Mouse (Mus musculus): ENCODE data around the gene Fam174a.

Fam174a gene

DNA sequence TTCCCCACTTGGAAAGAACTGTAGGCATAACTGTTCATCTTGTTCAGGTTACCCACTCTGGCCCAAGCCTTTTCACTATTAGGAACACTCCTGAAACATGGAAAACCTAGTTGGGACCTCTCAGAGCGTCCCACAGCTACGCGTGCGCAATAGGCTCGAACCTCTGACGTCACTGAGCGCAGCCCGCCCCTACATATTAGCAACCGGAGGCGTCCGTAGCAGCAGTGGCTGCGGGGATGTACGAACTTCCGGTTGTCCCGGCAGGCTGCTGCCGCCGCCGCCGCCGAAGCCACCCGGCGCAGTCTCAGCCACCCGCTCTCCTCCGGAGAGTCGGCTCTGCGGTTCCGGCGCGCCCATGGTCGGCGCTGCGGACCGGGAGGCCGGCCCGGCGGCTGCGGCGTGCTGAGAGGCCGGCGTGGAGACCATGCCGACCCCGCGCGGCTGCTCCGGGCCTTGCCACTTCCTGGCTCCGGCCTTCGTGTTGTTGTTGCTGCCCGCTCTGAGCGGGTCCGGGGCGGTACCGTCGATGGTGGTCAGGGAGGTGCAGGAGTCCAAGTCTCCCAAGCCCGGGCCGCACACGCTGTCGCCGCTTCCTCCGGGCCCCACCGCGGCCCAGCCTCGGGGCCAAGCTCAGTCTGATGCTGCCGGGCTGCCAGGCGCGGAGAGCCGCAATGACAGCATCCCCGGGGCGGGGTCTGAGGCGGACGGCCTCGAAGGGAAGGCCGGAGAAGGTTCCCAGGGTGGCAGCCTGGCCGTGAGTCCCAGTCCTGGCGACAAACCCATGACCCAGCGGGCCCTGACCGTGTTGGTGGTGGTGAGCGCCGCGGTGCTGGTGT, at the start of gene Fam174a:
Fam174a (plus strand) TSS at position 231 of the 836 bp plus-strand sequence.
- peak; percentile 81 for DNase-seq (ENCODE audit: low read depth)

DNA sequence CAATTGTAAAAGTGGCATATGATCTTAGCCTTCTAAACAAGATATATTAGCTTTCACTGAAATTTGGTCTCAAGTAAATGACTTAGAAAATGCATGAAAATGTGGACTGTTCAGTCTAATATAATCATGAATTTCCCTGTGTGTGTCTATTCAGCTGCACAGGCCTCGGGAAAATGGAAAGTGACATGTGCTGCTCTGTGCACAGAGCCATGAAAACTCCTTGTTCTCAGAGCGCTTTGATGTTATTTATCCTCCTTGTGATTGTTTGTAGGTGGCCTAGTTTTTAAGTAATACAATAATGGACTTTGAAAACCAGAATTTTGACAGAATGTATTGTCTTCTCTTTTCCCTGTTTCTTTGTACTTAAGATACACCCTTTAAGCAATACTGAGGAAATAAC, 49.6 kb upstream of the Fam174a start:
- DNase-seq (ENCODE audit: low read depth), result no peak

DNA sequence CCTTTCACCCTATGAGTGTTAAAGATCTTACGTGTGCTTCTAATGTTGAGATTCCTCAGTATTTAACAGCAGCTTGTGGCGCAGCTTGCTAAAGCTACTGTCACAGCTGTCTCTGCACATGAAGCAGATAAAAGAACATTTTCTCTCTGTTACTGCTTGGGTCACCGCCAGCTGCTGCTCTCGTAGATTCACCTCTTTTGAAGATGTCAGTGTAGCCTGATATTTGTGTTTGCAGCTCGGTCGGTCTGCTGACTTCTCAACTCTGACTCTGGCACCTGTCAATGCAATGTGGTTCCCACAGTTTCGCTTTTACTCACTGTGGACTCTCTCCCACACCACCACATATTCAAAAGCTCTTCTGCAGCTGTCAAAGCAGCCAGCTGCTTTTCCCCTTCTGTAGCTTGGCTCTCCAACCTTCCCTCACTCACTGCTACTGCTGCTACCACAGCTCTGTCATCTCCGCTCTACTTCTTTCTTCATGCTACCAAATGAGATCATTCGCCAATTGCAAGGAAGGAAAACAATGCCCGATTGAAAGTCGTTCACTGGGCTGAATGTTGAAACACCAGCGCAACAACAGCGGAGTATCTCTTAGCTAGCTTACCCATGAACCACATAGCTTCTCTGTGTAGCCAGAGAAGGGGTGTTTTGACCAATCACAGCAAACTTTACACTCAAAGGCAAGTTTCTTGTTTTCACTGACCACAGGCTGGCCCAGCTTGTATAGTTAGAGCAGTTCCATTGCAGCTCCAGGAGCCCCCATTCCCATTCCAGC, 45.3 kb upstream of the Fam174a start:
- no peak for DNase-seq (ENCODE audit: low read depth)

DNA sequence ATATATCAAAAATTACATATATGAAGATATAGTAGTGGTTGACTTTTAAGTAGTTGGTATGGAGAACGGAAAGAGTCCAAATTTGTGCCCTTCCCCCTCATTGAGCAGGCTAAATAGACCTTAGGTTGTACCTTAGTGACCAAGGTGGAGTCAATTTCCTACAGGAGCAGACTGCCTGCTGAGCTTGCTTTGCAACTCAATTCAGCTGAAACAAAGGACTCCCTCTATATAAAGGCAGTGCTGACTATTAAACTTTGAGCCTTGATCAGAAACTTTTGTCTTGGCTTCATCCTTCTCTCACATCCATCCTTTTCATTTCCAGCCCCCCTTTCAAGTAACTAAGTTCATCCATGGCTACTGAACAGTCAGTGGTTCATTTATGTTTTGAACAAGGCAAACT, 40.1 kb upstream of the Fam174a start:
- DNase-seq (ENCODE audit: low read depth), result no peak

DNA sequence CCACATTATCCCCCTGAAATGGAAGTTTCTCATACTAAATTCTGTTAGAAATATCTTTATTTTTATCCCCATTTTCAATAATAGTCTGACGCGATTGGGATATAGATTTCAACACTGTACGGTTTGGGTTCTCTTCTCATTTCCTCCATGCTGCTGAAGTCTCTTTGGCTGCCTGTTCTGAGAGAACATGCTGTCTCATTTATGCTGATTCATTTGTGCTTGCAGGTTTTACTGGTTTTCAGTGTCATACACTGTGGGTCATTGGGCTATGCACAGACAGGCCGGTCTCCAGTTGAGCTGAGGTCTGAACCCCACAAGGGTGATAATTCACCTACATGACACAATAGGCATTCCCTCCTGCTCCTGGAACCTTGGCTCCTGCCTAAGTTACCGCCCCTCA, 5.1 kb upstream of the Fam174a start:
- no peak for DNase-seq (ENCODE audit: low read depth)

DNA sequence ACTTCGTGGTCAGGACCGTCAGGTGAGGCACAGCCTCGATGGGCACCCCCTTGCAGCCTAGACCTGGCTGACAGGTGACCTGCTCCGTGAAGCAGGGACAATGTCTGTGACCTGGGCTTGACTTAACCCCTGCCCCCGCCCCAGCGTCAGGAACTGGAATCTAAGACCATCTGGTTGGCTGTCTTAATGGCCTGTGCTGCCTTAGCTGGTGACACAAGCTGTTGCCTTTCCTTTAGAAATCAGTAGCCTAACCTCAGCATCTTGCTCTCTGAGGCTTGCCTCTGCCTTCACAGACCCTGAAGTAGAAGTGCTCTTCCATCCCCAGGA, 769 bp downstream of the Fam174a start:
- peak; percentile 20 for DNase-seq (ENCODE audit: low read depth)

DNA sequence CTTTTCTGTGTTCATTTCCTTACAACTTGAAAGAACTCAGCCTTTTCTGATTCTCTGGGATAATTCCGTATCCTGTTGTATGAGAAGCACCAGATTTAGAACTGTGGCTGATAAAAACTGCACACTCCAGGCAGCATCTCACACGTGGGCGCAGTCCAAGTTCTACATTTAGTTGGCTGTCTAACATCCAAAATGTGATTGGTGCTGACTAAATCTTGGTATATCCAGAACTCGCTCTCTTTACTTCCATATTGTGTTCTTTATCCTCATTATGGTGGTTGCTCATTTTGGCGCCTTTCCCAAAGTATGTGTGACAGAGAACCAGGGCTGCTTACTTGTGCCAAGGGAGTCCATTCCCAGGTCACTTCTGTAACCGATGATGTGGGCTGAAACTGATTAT, 2.6 kb downstream of the Fam174a start:
- DNase-seq (ENCODE audit: low read depth), result no peak

DNA sequence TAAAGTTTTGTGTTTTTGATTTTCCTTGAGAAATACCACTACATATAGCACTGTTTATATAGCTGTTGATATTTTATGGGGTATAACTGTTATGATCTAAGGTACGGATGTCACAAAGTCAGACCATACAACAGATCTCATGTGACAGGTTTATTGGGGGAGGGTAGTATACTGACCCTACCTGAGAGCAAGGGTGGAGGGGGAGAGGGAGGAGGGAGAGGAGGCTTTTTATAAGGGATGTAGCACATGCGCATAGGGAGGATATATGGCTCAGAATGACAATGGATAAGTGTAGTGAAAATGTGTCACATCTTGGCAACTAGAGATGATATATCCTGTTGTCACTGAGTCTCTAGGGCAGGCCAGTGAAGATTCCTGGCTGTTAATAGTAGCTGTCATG, 8.8 kb downstream of the Fam174a start:
- DNase-seq (ENCODE audit: low read depth), result no peak

DNA sequence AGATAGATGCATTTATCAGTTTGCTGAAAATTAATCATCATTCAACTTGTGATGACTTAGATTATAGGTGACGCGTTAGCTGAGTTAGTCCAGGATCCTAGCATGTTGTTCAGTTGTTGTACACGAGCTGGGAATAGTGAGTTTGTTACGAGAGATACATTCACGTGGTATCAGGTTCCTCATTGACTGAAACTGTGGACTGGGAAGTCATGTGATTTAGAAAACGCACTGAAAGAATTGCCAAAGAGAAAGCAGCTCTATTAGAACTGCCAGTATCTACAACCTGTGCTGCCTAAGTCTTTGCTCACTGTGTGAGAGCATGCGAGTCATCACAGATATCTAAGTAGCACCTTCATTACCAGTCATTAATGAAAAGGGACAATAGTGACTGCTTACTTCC, 9.6 kb downstream of the Fam174a start:
- no peak for DNase-seq (ENCODE audit: low read depth)

DNA sequence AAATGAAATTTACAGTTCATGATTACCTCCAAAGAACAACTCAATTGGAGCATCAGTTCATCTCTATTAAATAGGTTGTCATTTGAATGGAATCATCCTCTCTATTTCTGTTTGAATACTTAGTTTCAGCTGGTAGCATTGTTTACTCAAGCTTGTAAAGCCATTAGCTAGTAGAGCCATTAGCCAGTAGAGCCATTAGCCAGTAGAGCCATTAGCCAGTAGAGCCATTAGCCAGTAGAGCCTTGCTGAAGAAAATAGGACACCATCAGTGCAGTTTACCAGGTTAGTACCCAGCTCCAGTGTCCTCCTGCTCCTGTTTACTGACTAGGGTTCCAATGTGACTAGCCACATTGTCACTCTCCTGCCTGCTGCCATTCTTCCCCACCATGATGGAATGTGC, 13.4 kb downstream of the Fam174a start:
- no peak for DNase-seq (ENCODE audit: low read depth)

DNA sequence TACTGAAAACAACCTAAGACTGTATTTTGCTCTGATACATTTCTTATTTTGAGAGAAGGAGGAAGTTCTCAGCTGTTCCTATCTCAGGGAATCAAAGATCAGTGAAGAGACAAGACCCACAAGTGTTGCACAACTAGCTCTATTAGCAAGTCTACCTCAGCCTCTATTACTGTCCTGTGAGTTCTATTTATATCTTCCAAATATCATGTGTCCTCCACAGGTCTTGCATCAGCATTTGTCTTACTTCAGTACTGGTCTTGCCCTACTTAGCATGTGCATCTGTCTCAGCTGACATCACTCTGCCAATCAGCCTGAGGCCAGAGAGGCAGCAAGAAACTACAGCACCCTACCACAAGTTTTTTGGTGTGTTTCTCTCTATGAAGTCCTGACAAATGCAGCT, 26.2 kb downstream of the Fam174a start:
- no peak for DNase-seq (ENCODE audit: low read depth)

DNA sequence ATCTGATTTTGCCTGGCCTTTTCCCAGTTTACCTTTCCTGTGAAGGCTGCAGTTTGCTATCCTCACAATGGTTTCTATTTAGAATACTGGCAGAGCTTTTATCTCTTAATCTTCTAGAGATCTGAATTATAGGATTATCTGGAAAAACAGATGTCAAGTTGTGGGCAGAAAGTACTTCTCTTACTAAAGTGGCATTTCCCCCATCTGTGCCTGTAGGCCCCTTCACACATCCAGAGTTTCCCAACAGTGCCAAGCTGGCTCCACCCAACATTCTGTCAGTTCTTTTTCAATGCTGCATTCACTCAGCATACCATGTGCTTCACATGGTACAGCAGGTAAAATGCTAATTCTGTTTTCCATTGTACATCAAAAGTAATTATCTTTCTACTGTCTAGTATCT, 28.8 kb downstream of the Fam174a start:
- no peak for DNase-seq (ENCODE audit: low read depth)

DNA sequence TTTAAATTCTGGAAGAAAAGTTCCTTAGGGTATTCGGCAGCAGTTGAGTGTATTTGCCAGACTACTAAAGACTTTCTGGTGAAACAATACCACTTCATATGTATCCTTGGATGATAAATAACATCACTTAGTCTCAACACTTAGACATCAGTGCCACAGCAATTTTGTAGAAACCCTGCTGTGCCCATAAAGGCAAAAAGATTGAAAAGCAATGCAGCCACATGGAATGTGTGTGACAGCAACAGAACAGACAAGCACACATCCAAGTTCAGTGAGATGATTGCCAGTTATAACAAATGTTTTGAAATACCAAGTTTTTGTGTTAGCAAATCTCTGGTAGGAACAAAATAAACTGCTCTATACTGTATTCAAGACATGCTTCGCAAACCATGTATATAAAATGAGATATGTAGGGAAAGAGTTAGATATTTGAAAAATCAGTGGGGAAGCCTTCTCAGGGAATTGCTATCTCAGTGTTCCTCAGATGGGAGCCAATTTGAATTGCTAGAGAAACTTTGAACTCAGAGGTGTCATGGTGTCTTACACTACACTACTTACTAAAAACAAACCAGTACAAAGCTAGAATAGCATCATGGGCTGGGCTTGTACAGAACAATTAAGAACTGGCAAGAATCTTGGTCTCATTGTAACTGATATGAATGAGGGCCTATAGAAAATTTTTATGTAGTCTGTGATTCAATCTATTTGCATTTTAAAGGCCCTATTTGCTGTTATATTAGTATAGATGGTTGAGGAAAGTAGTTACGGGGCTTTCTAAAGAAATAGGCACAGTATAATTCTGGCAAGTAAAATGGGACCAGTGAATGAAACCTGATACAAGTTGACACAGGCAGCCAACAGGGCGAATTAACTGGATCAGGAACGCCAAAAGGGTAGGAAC, 30.4 kb downstream of the Fam174a start:
- no peak for DNase-seq (ENCODE audit: low read depth)

DNA sequence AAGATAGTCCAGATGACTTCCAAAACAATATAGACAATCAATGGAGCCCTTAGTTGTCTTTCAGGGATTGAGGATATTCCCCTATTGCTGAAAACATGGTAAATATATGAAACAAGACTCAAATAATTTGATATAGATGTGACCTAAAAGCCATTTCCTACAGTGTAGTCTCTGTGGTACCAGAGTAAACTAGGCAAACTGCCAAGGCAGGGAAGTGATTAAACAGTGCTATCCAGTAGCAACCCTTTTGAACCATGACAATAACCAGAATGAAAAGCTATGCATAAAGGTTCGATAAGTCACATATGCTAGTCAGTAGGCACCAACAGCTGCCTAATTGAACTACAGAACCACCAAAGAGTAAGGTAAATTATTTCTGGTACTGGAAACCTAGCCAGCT, 40.7 kb downstream of the Fam174a start:
- DNase-seq (ENCODE audit: low read depth), result no peak

DNA sequence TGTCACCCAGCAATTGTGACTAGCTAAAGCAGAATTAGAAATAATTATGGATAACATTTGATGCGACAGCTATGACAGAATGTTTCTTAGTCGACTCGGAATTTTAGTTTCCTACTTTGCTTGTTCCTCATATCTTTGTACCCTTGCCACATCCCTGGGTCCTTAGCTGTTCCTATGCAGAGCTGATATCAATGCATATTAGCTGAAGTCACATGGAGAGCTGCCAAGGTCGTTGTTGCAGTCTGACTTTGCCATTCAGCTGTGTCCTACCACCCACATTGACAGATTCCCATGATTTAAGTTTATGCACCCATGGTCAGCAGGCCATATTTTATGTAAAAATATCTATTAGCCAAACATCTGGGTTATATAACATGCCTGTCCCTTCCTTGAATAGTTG, 43.5 kb downstream of the Fam174a start:
- DNase-seq (ENCODE audit: low read depth), result no peak

DNA sequence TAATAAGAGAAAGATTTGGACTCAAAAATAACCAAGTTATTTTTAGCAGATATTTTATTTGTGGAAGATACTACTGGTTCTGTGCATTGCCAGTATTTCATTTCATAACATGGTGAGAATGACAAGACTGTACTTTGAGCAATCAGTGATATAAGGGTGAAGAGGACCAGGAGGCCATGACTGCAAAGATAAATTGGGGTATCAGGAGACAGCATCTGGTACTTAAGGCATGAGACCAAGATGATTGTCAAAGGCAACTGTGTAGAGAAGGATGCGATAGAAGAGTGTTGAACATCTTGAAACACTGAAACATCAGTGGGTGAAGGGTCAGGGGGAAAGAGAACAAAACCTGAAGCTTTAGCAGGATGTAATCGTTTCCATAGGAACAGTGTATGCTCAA, 50.3 kb downstream of the Fam174a start:
- DNase-seq (ENCODE audit: low read depth), result no peak

DNA sequence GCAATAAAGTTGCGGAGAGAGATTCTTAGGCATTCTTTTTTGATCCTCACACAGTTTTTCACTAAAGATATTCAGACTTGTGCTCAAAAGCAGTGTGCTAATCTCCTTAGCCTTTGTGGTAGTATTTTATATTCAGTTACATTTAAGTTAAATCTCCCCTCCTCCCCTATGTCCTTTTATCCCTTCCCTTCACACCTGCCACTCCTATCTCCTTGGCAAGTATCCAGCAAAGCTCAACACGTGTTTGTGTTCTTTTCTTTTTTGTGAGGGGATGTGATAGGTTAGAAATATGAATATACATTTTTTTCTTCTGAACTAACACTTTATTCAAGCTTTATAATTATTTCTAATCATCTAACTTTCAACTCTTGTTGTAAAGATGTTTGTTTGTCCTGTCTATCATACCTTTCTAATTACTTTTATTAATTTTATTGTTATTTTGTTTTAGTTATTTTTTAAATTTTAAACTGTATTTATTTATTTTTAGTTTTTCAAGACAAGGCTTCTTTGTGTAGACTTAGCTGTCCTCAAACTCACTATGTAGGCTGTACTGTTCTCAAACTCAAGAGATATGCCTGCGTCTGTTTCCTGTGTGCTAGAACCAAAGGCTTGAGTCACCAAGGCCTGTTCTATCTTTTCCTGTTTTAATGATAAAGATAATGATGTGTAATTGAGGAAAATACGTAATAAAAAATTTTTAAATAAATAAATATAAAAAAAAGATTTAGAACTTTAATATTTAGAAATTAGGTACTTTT, 53.4 kb downstream of the Fam174a start:
- DNase-seq (ENCODE audit: low read depth), result no peak

DNA sequence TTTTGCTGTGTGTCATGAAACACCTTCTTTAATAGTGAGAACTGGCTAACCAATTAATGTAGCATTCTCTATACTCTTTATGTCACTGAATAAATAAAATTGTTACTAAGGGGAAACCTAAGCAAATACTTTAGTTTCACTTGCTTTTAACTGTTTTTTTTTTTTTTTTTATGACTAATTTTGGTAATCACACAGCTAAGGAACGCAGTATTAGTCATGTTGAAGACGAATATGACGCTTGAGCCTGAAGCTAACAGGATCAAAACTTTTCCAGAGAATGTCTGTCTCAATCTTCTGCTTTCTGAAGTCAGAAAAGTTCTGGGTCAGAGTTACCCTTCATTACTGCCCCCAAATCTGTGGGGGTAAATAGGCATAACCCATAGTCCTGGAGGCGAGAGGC, 54.3 kb downstream of the Fam174a start:
- no peak for DNase-seq (ENCODE audit: low read depth)

DNA sequence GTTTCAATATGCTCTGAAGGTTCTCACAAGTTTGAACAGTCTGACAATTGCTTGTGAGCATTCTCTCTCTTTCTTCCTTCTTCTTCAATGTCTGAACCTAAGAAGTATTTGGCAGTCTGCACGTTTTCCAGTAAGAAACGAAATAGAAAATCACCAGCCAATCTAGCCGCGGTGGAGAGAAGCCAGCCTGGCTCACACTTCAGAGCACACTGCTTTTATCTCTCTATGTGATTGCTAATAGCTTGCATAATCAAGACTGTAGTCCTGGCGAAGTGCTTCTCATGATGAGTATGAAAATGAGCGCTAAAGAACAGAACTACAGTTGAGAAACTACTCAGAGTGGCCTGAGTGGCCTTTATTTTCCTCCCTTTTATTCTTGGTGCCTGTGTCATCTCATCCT, 62.0 kb downstream of the Fam174a start:
- DNase-seq (ENCODE audit: low read depth), result no peak

DNA sequence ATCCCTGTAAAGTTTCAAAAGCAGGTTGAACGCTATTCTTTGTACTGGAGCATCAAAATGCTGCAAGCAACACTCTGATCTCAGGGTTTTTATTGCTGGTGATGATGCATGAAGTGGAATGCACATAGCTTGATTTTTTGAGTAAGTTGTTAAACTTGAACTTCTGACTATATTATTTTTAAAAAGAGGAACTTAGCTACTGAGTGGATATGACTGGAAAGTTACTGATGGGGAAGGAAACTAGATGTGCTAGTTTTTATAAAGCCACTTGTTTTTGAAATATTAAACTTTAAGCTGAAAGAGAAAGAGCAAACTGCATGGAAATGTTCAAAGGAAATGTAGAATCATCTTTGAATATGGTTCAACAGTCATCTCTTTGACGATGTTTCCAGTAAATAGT, 67.6 kb downstream of the Fam174a start:
- DNase-seq (ENCODE audit: low read depth), result no peak

All from c-Kit-positive CD71-negative TER-119-negative erythroid progenitor cells, embryonic 14.5 days (primary cell).